Mouse (Mus musculus) thymus, adult 18-20 months (tissue): Measurements from ENCODE around the gene Slc25a22.
A peak's percentile ranks its signal among the peaks of the same experiment; 100 is the strongest.
"Not testable (repeated sequence)": the region's sequence is repeated elsewhere in the genome, so short reads cannot be mapped to it uniquely, and the experiment has no call there.

Experiments used
- DNase-seq, 2 experiments: peaks; one replicate each; pipeline ENCODE4 v3.0.0; 2022; ENCODE audit warnings: mixed read lengths in 2 of 2

The Slc25a22 gene

DNA sequence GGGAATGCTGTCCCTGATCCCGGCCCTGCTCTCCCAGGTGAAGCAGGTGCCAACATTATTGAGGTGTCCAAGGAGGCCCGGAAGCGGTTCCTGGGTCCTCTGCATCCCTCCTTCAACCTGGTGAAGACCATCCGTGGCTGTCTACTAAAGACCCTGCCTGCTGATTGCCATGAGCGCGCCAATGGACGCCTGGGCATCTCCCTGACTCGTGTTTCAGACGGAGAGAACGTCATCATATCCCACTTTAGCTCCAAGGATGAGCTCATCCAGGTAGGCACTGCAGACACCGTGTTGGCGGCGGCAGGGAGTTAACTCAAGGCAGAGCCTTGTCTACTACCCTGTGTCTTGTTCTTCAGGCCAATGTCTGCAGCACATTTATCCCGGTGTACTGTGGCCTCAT, 19.5 kb upstream of the Slc25a22 start:
- DNase-seq = no peak

- DNase-seq = no peak
These were observed 19.0 kb upstream of the Slc25a22 start for GRCm38 (mm10) chr7:141456739-141457138.

DNA sequence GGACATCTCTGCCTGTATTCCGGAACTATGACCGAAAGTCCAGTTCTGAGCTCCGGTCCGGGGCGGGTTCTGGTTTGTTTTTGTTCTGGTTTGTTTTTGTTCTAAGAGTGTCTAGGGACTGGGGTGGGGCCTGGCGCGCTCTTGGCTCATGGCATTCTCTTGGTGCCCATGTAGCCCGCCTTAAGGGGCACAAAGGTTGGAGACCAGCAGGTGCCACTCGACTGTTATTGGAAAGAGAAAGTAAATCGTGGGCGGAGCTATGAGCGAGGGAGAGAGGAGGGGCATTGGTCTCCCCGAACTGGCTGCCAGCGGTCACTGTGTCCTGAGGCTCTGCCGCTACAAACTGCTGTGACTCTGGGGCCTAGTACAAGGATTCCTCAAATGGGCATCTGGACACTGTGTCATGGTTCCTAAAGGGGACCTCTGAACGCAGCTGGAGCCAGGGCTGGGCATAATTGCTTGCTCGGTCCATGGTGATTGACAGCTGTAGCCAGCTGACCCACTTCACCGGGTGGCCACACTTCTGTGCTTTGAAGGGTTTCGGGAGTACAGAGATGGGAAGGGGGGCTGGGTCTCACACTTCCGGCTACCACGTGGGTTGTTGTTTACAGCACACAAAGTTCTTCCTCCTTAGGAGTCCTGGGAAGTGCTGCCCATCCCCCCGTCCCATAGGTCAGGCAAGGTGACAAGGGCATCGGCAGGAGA, 18.1 kb upstream of the Slc25a22 start:
- peak in 1 of 2 experiments; percentile 59 for DNase-seq

- DNase-seq = peak; percentile 89 to 93
These were observed 17.4 kb upstream of the Slc25a22 start, which contains the start of gene Pnpla2 for GRCm38 (mm10) chr7:141454967-141455551. Gene Pnpla2 (plus strand): TSS chr7:141455198.

- no peak for DNase-seq
These were observed 15.9 kb upstream of the Slc25a22 start for GRCm38 (mm10) chr7:141453636-141454035.

DNA sequence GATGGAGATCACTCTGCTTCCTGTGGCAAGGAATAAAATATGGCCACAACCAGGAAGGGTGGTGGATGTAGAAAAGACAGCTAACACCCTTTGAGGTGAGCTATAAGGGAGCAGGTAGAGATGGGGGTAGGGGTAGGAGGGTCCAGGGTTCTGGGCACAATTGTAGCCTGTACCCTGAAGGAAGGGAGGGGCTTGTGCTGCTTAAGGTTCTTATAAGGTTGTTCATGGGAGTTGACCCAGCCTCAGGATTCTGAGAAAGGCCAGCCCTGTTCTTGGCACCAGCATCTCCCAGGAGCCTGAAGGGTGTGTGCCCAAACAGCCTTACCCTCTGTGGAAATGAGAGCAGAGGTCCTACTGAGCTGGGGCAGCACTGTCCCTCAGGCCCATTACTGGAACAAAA, 14.2 kb upstream of the Slc25a22 start:
- DNase-seq = no peak

DNA sequence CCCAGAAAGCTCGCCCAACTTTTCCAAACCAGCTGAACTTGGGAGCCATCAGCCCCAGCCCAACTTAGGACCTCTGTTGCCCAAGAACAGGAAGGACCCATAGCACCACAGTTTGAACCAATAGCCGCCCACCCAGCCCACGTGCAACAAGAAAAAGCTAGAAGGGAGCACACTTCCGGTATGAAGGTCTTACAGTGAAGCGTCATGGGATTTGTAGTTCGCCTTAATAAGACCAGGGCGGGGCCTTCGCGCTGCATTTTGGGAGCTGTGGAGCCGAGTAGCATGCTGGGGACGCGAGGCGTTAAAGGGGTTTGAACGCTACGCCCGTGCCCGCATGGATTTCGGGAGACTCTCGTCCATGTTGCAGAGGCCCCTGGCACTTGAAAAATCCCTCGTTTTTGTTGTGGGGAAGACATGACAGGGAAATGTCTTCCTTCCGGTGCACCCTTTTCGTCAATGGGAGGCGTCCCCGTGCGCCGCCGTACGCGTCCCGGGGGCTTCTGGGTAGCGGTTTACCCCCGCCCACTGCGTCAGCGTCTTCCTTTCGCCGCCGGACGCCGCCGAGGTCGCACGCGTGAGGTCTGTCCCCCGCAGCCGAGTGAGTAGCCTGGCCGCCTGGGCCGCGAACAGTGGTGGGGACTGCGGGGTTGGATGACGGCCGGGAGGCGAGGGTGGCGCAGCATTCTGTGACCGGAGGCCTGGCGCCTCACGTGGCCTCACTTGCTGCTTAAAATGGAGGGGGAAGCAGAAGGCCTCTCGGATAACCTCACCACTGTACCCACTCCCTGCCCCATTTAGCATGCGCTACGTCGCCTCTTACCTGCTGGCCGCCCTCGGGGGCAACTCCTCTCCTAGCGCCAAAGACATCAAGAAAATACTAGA, 9.7 kb upstream of the Slc25a22 start, which contains the start of gene Rplp2:
Gene Rplp2 (plus strand): TSS at position 261 of the 882 bp plus-strand sequence.
- peak; percentile 87 to 91 for DNase-seq

- DNase-seq = not testable (repeated sequence)
These were observed 8.7 kb upstream of the Slc25a22 start for GRCm38 (mm10) chr7:141446374-141446773.

DNA sequence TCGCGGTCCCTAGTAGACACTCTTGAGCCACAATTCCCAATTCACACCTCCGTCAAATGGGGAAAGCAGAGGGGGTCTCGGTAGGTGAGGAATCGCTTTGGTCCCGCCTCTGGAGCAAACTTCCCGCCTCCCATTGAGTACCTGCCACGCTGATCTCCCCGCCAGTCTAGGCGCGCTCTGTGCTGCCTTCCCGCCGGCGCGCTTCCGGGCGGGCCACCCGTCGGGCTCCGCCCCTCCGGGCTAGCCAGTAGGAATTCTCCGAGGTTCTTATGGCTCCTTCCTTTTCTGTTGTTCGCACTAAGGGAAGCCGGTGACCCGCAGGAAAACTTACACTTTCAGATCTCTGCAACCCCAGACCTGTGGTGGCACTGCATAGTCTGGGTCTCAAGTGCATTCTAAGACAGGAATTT, 6.1 kb upstream of the Slc25a22 start, which contains the start of gene Pidd1:
Gene Pidd1 (minus strand): TSS at position 198 of the 410 bp plus-strand sequence.
- peak; percentile 59 to 61 for DNase-seq

DNA sequence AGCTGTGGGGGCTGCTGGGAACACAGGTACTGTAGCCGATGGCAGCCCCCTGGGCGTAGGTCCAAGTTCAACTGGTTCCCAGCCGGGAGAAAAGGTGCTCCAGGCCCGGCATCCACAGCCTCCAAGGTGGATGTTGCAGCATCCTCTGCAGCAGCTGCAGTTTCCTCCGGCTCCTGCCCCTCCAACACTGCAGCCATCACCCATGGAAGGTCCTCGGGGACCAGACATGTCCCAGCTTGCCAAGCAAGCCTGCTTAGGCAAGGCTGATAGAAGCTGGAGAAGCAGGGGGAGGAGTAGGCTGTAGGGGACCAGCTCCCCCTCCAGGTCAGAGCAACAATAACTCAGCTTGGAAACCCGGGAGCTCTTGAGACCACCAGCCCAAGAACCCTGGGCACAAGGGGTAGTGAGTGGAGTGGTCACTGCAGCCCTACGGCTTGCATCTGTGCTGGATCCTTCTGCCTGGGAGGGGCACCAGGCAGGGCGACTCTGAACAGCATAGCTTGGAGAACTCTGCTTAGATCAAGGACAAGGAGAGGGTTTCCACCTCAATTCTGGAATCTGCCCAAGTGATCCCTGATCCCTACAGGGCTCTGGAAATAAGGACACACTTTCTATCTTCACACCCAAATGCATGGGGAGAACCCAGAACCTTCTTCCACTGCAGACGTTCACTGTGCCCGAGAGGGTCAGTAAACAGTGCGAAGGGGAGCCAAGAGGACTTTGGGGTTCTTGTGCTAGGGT, 5.6 kb upstream of the Slc25a22 start:
- DNase-seq = peak in 1 of 2 experiments; percentile 44

DNA sequence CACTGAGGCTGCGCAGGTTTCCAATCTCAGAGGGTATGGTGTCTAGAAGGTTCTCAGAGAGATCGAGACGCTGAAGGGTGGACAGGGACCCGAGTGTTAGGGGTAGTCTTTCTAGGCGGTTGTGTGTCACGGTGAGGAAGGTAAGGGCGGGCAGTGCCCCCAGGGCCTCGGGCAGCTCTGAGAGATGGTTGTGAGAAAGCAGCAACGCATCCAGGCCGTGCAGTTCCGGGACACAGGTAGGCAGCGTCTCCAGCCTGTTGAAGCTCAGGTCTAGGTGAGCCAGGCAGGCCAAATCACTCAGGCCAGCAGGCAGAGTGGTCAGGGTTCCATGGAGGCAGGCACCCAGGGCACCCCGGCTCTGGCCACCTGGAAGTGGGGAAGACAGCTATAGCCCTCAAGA, 4.5 kb upstream of the Slc25a22 start:
- DNase-seq = no peak

- peak in 1 of 2 experiments; percentile 7 for DNase-seq
These were observed 3.8 kb upstream of the Slc25a22 start for GRCm38 (mm10) chr7:141441460-141441859.

DNA sequence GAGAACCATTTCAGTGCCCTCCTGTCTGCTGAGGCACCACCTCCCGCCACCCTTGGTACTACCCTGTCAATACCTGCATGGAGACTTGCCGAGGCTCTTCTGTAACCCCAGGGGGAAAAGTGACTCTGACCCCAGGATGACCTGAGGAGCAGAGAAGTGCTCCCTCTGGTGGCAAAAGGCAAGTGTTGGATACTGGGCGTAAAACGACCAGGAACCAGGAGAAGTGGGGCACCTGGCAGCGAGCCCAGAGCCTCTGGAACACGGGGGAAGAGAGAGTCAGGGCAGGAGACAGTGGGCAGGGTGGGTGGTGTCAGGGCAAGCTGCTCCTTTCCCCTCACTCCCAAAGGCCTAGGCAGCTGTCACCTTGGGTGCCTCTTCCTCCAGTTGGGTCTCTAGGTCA, 2.9 kb upstream of the Slc25a22 start:
- peak in 1 of 2 experiments; percentile 31 for DNase-seq

DNA sequence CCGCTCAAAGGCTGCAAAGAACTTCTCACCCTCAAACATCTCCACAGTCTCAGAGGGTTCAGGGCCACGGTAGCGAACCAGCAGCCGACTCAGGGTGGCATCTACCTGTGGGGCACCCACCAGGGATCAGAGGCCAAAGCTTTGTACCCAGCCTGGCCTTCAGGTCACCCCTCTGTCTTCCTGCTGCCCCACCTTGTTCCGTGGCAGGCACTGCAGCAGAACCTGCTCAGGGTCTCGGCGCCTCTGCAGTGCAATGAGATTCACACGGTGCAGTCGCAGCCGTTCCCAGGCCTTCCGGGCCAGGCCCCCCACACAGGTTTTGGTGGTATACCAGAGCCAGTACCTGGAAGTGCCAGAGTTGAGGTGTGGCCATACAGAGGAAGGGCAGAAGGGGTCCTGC, 2.1 kb upstream of the Slc25a22 start:
- no peak for DNase-seq

DNA sequence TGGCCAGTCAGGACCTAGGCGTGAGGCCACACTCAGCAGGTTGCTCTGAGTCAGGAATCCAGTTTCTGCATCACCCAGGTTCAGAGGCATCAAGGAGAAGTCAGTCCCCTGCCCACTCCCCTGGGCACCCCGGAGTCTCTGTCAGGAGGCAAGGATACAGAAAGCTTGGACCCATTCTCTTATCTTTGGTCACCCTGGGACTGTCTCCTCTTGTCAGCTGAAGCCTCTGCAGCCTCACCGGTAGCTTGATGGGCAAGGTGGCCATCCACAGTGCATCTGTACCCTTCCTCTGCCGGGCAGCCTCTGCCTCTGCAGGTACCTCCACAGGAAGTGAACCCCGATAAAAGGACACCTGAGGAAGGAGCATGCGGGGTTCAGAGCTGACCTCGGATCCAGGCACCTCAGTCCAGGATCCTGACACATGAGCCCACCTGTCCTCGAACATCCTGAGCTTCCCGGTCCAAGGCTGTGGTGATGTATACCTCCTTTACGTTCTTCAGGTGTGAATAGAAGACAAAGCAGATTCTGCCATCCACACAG, 1.5 kb upstream of the Slc25a22 start:
- no peak for DNase-seq

GRCm38 (mm10) chr7:141438201-141438968, 693 bp upstream of the Slc25a22 start:
- DNase-seq = no peak

DNA sequence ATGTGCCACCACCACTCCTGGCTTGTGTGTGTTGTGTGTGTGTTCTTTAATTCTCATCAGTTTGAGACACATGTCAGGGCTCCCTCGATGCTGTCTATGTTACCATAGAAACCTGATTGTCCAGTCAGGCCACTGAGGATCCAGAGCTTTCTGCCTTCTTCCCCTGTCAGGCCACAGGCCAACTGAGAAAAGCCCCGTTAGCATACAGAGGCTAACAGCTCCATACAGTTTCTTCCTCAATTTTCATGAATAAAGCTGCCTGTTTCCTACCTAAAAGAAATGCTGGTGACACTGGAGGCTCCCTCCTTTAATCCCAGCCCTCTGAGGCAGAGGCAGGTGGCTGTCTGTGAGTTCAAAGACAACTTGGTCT, 1.2 kb downstream of the Slc25a22 start:
- DNase-seq = no peak

DNA sequence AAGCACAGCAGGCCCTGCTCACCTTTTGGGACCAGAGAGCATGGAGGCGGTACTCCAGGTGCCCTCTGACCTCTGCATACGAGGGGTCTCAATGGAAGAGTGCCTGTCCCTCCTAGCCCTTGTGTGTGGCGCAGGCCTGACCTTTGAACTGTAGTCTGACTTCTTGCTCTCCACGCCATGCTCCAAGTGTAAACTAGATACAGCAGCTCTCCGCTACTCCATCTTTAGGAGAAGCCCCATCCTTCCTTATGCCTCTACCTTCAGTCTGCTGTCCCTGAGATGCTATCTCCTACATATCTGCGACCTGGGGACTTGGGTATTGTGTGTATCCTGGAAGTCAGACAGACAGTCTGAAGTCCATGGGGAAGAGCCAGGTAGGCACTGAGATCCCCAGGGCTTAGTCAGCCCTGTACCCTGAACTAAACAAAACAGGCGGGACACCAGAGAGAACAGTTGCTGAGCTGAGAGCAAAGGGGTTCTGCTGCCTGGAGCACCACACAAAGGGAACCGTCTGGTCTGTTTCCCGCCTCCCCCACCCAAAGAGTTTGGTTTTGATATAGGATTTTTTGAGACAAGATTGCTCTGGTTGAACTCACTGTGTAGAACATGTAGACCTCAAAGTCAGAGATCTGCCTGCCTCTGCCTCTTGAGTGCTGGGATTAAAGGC, 1.7 kb downstream of the Slc25a22 start:
- no peak for DNase-seq

- DNase-seq = no peak
These were observed 2.4 kb downstream of the Slc25a22 start for GRCm38 (mm10) chr7:141435129-141435855.

- DNase-seq = no peak
These were observed 3.2 kb downstream of the Slc25a22 start for GRCm38 (mm10) chr7:141434464-141434863.
